Mouse (Mus musculus): ENCODE data around the gene Myo1a. TPM values are rescaled to one million over a fixed set of nuclear protein-coding genes. Genes with fewer than 3 reads are reported as not detected.

Myo1a gene
- polyA plus RNA-seq, 1 experiment from 2014 or later = 0.07 TPM

DNA sequence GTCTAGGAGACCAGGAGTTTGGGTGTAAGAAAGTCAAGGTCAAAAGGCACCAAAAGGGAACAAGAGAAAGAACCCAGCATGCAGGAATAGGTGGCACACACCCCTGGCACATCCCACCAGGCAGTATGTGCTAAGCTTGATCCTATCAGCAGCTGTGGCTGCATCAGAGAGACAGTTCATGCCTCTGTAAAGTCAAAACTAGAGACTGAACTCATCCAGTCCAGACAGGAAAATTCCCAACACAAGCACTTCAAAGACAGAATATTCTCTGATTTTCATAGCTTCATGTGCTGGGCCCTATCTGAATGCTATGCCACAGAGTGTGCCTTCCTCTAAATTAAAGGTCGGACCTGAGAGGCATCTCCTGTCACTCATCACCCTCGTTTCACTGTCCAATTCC lies 32.6 kb downstream of the Myo1a start:
- WGBS (ENCODE audit: insufficient replicate concordance) = 29% methylated on average over 2 of the region's 2 CpGs
- DNase-seq = no peak
- Histone ChIP-seq H3K9ac (replicated peaks) (0 out of 2 replicates have a peak overlapping the region, but pooled peaks have one; percentile 5), H3K4me2 (ENCODE audit: low read depth, low read length) (peak overlapping the region; percentile 40), H3K9me3 (ENCODE audit: low read length) (no peaks in the 10 kb centered on the region), H3K27me3 (ENCODE audit: insufficient read depth, low read length) (no peaks in the 10 kb centered on the region), H3K4me1 (ENCODE audit: insufficient read depth) (peaks cover 36% of the 10 kb centered on the region), H3K4me3 (ENCODE audit: low read depth, low read length) (no peak overlapping the region), H3K36me3 (replicated peaks; ENCODE audit: insufficient read depth, low read length) (peaks cover 11% of the 10 kb centered on the region), H3K27ac (ENCODE audit: low read depth) (peak overlapping the region; percentile 85)
- ATAC-seq = no peak
- TF ChIP-seq EP300 (IDR thresholded peaks at IDR 0.05; ENCODE audit: low read depth) (no peak), CTCF (IDR thresholded peaks at IDR 0.05; ENCODE audit: low read depth) (no peak)

- DNase-seq (peak; percentile 70), ATAC-seq (peak; percentile 59)
- Histone ChIP-seq H3K9me3 (ENCODE audit: low read length) (no peaks in the 10 kb centered on the region), H3K27me3 (ENCODE audit: insufficient read depth, low read length) (no peaks in the 10 kb centered on the region), H3K27ac (ENCODE audit: low read depth) (peak overlapping the region; percentile 90), H3K4me2 (ENCODE audit: low read depth, low read length) (peak overlapping the region; percentile 89), H3K9ac (replicated peaks) (no peak overlapping the region; the same call in none of the 2 replicates), H3K4me3 (ENCODE audit: low read depth, low read length) (peak overlapping the region; percentile 82), H3K4me1 (ENCODE audit: insufficient read depth) (peaks cover 36% of the 10 kb centered on the region), H3K36me3 (replicated peaks; ENCODE audit: insufficient read depth, low read length) (peaks cover 19% of the 10 kb centered on the region)
- 25% methylated on average over 13 of the region's 13 CpGs for WGBS (ENCODE audit: insufficient replicate concordance)
- TF ChIP-seq CTCF (IDR thresholded peaks at IDR 0.05; ENCODE audit: low read depth) (peak; percentile 86), EP300 (IDR thresholded peaks at IDR 0.05; ENCODE audit: low read depth) (no peak; the same call in 1 of the 2 replicates)
Measured at GRCm38 (mm10) chr10:127738151-127738882, 33.3 kb downstream of the Myo1a start.

GRCm38 (mm10) chr10:127739083-127739660 lies 34.2 kb downstream of the Myo1a start, which contains the start of gene Zbtb39:
TSS of gene Zbtb39 (plus strand) at chr10:127739538.
- Histone ChIP-seq H3K4me1 (ENCODE audit: insufficient read depth) (peaks cover 31% of the 10 kb centered on the region), H3K27me3 (ENCODE audit: insufficient read depth, low read length) (no peaks in the 10 kb centered on the region), H3K4me3 (ENCODE audit: low read depth, low read length) (peak within 1 kb of the TSS; percentile 82), H3K27ac (ENCODE audit: low read depth) (peak within 1 kb of the TSS; percentile 90), H3K36me3 (replicated peaks; ENCODE audit: insufficient read depth, low read length) (peaks cover 28% of the 10 kb centered on the region), H3K9ac (replicated peaks) (peak within 1 kb of the TSS; percentile 95), H3K9me3 (ENCODE audit: low read length) (no peaks in the 10 kb centered on the region), H3K4me2 (ENCODE audit: low read depth, low read length) (peak within 1 kb of the TSS; percentile 89)
- ATAC-seq = peak; percentile 77
- TF ChIP-seq EP300 (IDR thresholded peaks at IDR 0.05; ENCODE audit: low read depth) = no peak
- TF ChIP-seq CTCF (IDR thresholded peaks at IDR 0.05; ENCODE audit: low read depth) = peak; percentile 62
- peak; percentile 85 for DNase-seq
- 1% methylated on average over 28 of the region's 61 CpGs for WGBS (ENCODE audit: insufficient replicate concordance)

DNA sequence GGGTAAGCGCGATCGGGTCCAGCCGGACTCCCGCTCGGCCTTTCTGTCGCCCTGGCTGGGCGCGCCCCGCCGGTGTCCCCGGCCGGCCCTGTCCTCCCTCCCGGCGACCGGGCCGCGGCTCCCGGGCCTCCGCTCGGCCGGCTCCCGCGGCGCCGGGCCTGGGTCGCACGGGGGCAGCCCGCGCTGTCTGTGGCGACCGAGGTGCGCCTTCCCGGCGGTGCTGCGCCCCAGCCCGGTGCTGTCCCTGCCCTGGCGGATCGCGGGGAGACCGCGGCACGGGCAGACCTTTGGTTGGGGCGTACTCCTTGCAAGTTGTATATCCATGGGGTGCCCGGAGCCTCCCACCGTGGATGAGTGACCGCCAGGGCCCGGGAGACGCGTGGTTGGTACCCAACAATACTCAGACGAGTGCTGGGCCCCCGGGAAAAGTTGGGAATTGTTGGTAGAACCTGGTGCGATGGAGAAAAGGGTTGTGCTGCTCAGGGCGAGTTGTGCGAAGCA lies 34.7 kb downstream of the Myo1a start:
- Histone ChIP-seq H3K9me3 (ENCODE audit: low read length) (no peaks in the 10 kb centered on the region), H3K4me3 (ENCODE audit: low read depth, low read length) (peak overlapping the region; percentile 82), H3K9ac (replicated peaks) (peak overlapping the region; percentile 95), H3K27ac (ENCODE audit: low read depth) (peak overlapping the region; percentile 90), H3K36me3 (replicated peaks; ENCODE audit: insufficient read depth, low read length) (peaks cover 31% of the 10 kb centered on the region), H3K27me3 (ENCODE audit: insufficient read depth, low read length) (no peaks in the 10 kb centered on the region), H3K4me2 (ENCODE audit: low read depth, low read length) (peak overlapping the region; percentile 89), H3K4me1 (ENCODE audit: insufficient read depth) (peaks cover 34% of the 10 kb centered on the region)
- ATAC-seq = peak; percentile 32
- DNase-seq = peak; percentile 51
- under 1% methylated on average over 51 of the region's 55 CpGs for WGBS (ENCODE audit: insufficient replicate concordance)
- TF ChIP-seq CTCF (IDR thresholded peaks at IDR 0.05; ENCODE audit: low read depth) (no peak), EP300 (IDR thresholded peaks at IDR 0.05; ENCODE audit: low read depth) (no peak)

- H3K4me1 ChIP-seq (ENCODE audit: insufficient read depth) = peaks cover 37% of the 10 kb centered on the region
- H3K4me2 ChIP-seq (ENCODE audit: low read depth, low read length) = no peak overlapping the region
- peak; percentile 35 for ATAC-seq
- TF ChIP-seq EP300 (IDR thresholded peaks at IDR 0.05; ENCODE audit: low read depth) (no peak), CTCF (IDR thresholded peaks at IDR 0.05; ENCODE audit: low read depth) (peak; percentile 78)
- no peak overlapping the region for H3K4me3 ChIP-seq (ENCODE audit: low read depth, low read length)
- no peaks in the 10 kb centered on the region for H3K27me3 ChIP-seq (ENCODE audit: insufficient read depth, low read length)
- DNase-seq = peak; percentile 77
- WGBS (ENCODE audit: insufficient replicate concordance) = 71% methylated on average over 5 of the region's 5 CpGs
- H3K9ac ChIP-seq (replicated peaks) = no peak overlapping the region
- H3K27ac ChIP-seq (ENCODE audit: low read depth) = no peak overlapping the region; the same call in 1 of the 2 replicates
- H3K9me3 ChIP-seq (ENCODE audit: low read length) = no peaks in the 10 kb centered on the region
- peaks cover 38% of the 10 kb centered on the region for H3K36me3 ChIP-seq (replicated peaks; ENCODE audit: insufficient read depth, low read length)
Measured at GRCm38 (mm10) chr10:127744661-127745060, 39.7 kb downstream of the Myo1a start.

GRCm38 (mm10) chr10:127745886-127746285 lies 40.9 kb downstream of the Myo1a start:
- DNase-seq (no peak), ATAC-seq (no peak)
- peaks cover 36% of the 10 kb centered on the region for H3K4me1 ChIP-seq (ENCODE audit: insufficient read depth)
- no peak overlapping the region for H3K4me2 ChIP-seq (ENCODE audit: low read depth, low read length)
- peaks cover 38% of the 10 kb centered on the region for H3K36me3 ChIP-seq (replicated peaks; ENCODE audit: insufficient read depth, low read length)
- no peak for TF ChIP-seq EP300 (IDR thresholded peaks at IDR 0.05; ENCODE audit: low read depth)
- no peak for TF ChIP-seq CTCF (IDR thresholded peaks at IDR 0.05; ENCODE audit: low read depth)
- peak overlapping the region; percentile 17 for H3K27ac ChIP-seq (ENCODE audit: low read depth)
- H3K9me3 ChIP-seq (ENCODE audit: low read length) = no peaks in the 10 kb centered on the region
- no peak overlapping the region for H3K9ac ChIP-seq (replicated peaks)
- no peaks in the 10 kb centered on the region for H3K27me3 ChIP-seq (ENCODE audit: insufficient read depth, low read length)
- H3K4me3 ChIP-seq (ENCODE audit: low read depth, low read length) = no peak overlapping the region
- 38% methylated on average over 5 of the region's 5 CpGs for WGBS (ENCODE audit: insufficient replicate concordance)
